Mouse (Mus musculus) neutrophil, adult 5-6 weeks (primary cell): Measurements from ENCODE around the gene Sf3b4. TPM values are rescaled to one million over a fixed set of nuclear protein-coding genes. Genes with fewer than 3 reads are reported as not detected.
"Not testable (repeated sequence)": the region's sequence is repeated elsewhere in the genome, so short reads cannot be mapped to it uniquely, and the experiment has no call there.

Experiments
- ATAC-seq: fragments of 151-379, 151-347 bp; 2 replicates; pipeline ENCODE4 v1.8.0; 2017; ENCODE audit warnings: mild to moderate bottlenecking, moderate TSS enrichment; ENCODE audit not compliant: insufficient number of reproducible peaks, poor library complexity, low FRiP score, severe bottlenecking; ENCODE audit errors: extremely low read depth
- total RNA-seq: library from RNA; stranded (forward); fragments of 200-1000 nt; gene quantifications from 2 replicates; pipeline ENCODE4 v1.2.3, GENCODE M21; 2017

Gene Sf3b4
- total RNA-seq, 1 experiment from 2014 or later = 18.5 TPM

GRCm38 (mm10) chr3:96170976-96171545, 1.1 kb upstream of the Sf3b4 start:
- ATAC-seq = no peak

DNA sequence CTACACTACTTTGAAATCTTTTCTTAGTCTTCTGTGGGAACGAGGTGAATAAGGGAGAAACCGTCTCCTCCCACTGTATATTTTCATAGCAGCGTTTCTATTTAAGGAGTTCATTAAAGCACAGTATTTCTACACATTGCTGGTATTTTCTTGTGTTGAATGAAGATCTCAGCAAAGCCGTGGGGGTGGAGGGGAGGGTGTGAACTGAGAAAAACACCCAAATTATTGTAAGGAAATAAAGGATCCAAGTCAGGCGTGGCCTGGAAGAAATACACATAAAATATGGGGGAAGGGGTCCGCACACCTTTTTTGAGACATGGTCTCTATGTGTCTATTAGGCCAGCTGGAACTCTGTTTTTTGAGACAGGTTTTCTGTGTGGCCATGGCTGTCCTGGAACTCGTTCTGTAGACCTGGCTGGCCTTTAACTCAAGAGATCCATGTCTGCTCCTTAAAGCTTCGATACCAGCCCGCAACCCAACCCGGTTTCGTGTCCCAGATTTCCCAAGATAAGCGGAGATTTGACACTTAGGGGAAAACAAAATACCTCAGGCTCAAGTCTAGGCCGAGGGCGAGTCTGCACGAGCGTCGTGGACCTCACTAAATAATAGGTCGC, 442 bp upstream of the Sf3b4 start:
- ATAC-seq = no peak

DNA sequence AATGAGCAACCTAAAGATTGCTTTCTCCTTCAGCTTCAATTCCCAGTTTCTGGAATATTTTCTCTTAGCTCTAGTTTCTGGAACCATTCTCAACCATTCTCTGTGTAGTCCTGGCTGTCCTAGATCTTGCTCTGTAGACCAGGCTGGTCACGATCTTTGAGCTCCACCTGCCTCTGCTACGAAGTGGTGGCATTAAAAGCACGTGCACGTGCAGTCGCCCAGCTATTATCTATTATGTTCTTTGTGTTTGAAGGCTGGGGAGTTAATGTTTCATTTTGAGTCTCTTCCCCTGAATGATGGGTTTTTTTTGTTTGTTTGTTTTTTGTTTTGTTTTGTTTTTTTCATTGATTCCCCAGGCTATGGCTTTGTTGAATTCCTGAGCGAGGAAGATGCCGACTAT, 1.1 kb downstream of the Sf3b4 start:
- ATAC-seq = no peak

DNA sequence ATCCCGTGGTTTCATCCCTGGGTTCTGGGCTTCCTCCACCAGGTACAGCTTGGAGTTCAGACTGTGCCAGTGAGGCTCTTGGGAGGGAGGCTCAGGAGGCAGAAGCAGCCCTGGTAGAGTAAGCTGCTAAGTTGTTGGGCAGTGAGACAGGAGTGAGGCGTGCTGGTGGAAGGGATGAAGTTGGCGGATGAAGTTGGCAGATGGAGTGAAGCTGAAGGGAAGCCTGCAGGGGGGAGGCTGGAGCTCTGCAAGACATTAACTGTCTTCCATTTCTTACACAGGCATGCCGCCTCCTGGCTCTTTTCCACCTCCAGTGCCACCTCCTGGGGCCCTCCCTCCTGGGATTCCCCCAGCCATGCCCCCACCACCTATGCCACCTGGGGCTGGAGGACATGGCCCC, 1.9 kb downstream of the Sf3b4 start:
- ATAC-seq = not testable (repeated sequence)

GRCm38 (mm10) chr3:96175251-96175650, 3.1 kb downstream of the Sf3b4 start:
- no peak for ATAC-seq

DNA sequence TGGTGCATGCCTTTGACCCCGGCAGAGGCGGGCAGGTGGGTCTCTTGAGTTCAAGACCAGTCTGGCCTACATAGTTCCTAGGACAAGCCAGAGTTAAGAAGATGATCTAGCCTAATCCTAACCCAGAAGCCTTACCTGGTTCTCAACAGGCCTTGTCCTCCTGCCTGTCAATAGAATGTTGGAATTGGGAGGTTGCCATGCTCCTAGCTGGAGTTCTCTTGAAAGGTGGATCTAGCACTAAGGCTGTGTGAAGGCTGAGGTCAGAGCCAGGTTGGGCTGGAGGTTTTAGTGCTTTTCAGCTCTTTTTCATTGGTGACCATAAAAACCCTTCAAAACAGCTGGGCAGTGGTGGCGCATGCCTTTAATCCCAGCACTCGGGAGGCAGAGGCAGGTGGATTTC, 6.3 kb downstream of the Sf3b4 start:
- no peak for ATAC-seq

- no peak for ATAC-seq
These were observed 6.8 kb downstream of the Sf3b4 start for GRCm38 (mm10) chr3:96178902-96179301.

GRCm38 (mm10) chr3:96179531-96179930, 7.4 kb downstream of the Sf3b4 start:
- no peak for ATAC-seq

GRCm38 (mm10) chr3:96180727-96181477, 8.8 kb downstream of the Sf3b4 start, which contains the start of gene Sv2a:
TSS of gene Sv2a (plus strand) at chr3:96181151.
- ATAC-seq = peak; percentile 9; the same call in 1 of the 2 replicates

DNA sequence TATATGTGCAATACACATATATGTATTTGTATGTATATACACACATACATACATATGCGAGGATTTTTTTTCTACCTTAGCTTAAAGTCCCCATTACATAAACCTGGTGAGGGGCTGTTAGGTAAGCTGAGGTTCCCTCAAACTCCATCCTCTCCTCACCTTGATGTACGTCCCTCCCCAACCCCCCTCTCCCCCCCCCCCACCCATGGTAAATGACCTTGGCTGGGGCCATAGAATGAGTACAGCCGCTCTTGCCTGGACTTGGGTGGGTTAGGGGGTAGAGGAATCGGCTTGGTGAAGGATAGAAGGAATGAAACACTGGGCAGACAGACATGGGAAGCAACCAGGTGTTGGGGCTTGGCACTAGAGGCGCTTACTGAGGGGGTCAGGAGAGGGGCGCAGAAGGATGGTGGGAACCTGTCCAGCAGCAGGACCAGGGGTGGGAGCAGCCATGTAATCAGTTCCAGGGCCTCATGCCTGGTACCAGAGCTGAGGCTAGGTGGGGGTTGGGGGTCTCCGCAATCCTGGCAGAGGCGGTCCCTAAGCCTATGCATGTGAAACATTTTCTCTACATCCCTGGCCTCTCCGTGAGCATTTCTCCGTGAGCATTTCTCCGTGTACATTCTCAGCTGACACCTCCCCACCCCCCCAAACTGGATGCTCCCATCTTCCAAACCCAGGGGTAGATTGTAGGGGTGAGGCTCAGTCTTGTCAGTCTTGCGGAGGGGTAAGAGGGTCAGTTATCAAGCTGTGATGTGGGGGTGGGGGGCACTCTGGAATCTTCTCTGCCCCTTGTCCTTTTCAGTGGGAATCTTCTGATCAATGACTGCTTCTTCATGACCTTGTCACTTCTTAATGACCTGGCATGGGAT, 9.6 kb downstream of the Sf3b4 start:
- ATAC-seq = 0 out of 2 replicates have a peak, but pooled peaks have one; percentile 4

DNA sequence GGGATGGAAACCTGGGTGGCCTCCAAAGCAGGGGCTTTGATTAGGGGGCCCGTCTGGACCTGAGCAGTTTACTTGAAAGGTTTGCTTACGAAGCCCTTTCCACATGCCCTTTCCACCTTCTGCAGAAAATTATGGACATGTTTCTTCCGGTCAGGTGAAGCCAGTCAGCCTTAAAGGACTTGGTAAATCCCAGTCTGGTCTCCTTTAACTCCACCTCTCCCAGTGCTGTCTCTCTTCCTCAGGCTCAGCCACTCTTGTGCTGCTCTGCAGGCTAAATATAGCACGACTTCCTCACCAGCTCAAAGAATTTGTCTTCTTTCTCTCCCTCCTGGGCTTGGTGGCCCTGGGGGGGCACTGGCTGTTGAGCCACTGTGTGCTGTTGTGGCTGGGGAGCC, 10.2 kb downstream of the Sf3b4 start:
- no peak for ATAC-seq

DNA sequence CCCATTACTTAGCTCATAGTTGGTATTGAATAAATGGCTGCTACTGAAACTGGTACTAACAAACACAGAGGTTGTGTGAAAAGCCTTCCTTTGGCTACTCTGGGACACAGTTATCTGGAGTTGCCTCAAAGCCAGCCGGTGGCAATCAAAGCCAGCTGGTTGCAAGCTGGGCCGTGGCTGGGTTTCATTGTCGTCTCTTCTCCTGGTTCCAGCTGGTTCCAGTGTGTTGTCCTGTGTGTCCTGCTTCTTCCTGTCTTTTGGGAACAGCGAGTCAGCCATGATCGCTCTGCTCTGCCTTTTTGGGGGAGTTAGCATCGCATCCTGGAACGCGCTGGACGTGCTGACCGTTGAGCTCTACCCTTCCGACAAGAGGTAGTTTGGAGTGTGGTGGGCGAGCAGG, 20.8 kb downstream of the Sf3b4 start:
- no peak for ATAC-seq

GRCm38 (mm10) chr3:96194966-96195365, 22.8 kb downstream of the Sf3b4 start:
- ATAC-seq = no peak

GRCm38 (mm10) chr3:96195616-96196313, 23.6 kb downstream of the Sf3b4 start:
- ATAC-seq = no peak

GRCm38 (mm10) chr3:96196437-96197128, 24.5 kb downstream of the Sf3b4 start:
- no peak for ATAC-seq

- ATAC-seq = peak; percentile 79
These were observed 25.1 kb downstream of the Sf3b4 start for GRCm38 (mm10) chr3:96197129-96197749.

DNA sequence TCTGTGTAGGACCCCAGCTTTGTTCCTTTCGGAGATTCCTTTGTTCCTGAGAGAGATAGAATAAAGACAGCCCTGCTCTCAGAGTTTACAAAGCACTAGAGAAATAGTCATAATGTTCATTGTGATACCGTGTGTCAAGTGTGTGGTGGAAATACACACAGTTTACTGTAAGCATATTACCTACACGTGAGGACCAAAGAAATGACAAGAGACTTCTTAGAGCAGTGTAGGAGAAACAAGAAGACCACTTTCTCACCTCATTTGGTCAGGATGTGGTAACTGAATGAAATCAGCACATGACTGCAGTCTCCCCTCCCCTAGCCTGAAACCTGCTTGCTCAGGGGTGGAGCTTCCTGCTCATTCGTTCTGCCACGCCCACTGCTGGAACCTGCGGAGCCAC, 26.0 kb downstream of the Sf3b4 start:
- peak; percentile 52 for ATAC-seq
